Mouse (Mus musculus) myocyte (in vitro differentiated cells): ENCODE measurements at regions not wholly inside any gene's neighbourhood (a gene's known extent, or its start where the extent isn't known, plus 50 kb on each side); places are given as distances from the start of the nearest gene placed in this dataset.

Source experiments
- POLR2A ChIP-seq: IDR thresholded peaks from one replicate; pipeline ENCODE4 v1.6.1; 2011; ENCODE audit warnings: low read depth, mild to moderate bottlenecking, control low read depth, moderate library complexity; ENCODE audit not compliant: insufficient read length
- POLR2AphosphoS2 ChIP-seq: IDR thresholded peaks from one replicate; pipeline ENCODE4 v1.6.1; 2011; ENCODE audit warnings: low read depth, control low read depth; ENCODE audit not compliant: insufficient read length

DNA sequence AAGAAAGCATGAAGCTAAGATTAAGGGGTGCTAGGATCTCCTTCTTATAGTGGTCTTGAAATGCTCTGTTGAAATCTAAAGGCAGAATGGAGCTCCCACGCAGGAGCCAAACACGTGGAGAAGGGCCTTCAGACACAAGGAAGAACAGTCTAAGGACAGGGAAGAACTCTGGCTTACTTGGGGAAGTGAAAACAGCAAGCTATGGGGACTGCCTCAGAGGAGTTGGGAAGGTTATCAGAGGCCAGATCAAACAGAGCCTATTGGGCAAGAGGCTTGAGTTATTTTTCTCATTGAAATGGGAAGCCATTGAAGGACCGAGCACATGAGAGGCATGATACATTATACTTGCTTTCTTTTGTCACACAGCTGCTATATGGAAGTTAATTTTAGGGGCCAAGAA lies 181.9 kb downstream of the Gm826 start:
- TF ChIP-seq POLR2A (no peak), POLR2AphosphoS2 (no peak)
